Mouse (Mus musculus) kidney, adult 2 months (tissue): Measurements from ENCODE around the gene Larp4. TPM values are rescaled to one million over a fixed set of nuclear protein-coding genes. Genes with fewer than 3 reads are reported as not detected.

ENCODE experiments used
- DNase-seq: peaks from one replicate; pipeline ENCODE4 v3.0.0; 2021
- H3K27ac ChIP-seq: fragments of 200-500 bp; 2 replicates; pipeline ENCODE4 v1.5.1; 2012; ENCODE audit warnings: low read depth, low read length, control low read depth, inconsistent platforms; ENCODE audit not compliant: insufficient read depth
- H3K27me3 ChIP-seq: fragments of 200-500 bp; replicated peaks from 2 replicates; pipeline ENCODE4 v1.6.1; 2012; ENCODE audit warnings: mild to moderate bottlenecking, moderate library complexity, low read length, inconsistent platforms; ENCODE audit not compliant: control insufficient read depth, insufficient read depth
- H3K36me3 ChIP-seq: fragments of 200-500 bp; 2 replicates; pipeline ENCODE4 v1.6.1; 2012; ENCODE audit warnings: mild to moderate bottlenecking, moderate library complexity, low read length, inconsistent platforms; ENCODE audit not compliant: control insufficient read depth, insufficient read depth
- H3K4me1 ChIP-seq: fragments of 200-500 bp; 2 replicates; pipeline ENCODE4 v1.6.1; 2011; ENCODE audit warnings: low read length; ENCODE audit not compliant: control insufficient read depth, insufficient read depth
- H3K4me3 ChIP-seq: fragments of 200-500 bp; 2 replicates; pipeline ENCODE4 v1.5.1; 2011; ENCODE audit warnings: mild to moderate bottlenecking, low read depth, low read length, control low read depth; ENCODE audit not compliant: insufficient read depth
- CTCF ChIP-seq: fragments of 200-500 bp; conservative IDR thresholded peaks from 2 replicates; pipeline ENCODE4 v1.5.1; 2011; ENCODE audit warnings: low read depth, mild to moderate bottlenecking, control low read depth, low read length, moderate library complexity, mixed read lengths; ENCODE audit not compliant: insufficient read depth, insufficient read length
- POLR2A ChIP-seq: fragments of 200-500 bp; IDR thresholded peaks from one replicate; pipeline ENCODE4 v1.6.1; 2011; ENCODE audit warnings: low read depth, low read length, control low read depth
- WGBS: fragments of 180-500 bp; shearing (Covaris S2); methylation state at CpG from one replicate; pipeline ENCODE4 v1.1.7; 2018; 5-methylcytosine and 5-hydroxymethylcytosine counted together
- polyA plus RNA-seq: library from polyadenylated mRNA; depleted of rRNA; stranded (reverse); fragments of >200 nt; gene quantifications from 2 replicates; pipeline ENCODE4 v1.2.3, GENCODE M21; 2012; rRNA removed

Gene Larp4
- polyA plus RNA-seq, 1 experiment, result 43.4 TPM

DNA sequence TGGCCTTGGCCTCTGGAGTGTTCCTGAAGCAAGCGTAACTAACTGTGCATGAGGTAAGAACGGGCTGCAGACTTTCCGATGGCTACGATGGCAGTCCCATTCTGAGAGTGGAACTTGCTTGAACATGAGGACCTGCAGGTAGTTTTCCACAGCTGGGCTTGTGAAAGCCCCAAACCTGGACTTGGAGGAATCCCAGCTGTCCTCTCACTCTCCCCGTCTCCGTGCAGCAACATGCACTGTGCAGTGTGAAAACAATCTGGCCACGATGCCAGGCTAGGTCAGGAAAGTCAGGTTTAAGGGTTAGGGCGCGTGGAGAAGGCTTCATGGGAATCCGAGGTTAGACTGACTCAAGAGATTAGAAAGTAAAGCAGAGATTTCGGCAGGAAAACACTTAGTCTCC, 89.0 kb downstream of the Larp4 start:
- no peak for DNase-seq
- no peaks in the 10 kb centered on the region for H3K36me3 ChIP-seq
- WGBS, result 64% methylated on average over 11 of the region's 11 CpGs
- no peaks in the 10 kb centered on the region for H3K27me3 ChIP-seq
- H3K4me3 ChIP-seq, result no peak overlapping the region
- H3K27ac ChIP-seq, result no peak overlapping the region
- H3K4me1 ChIP-seq, result peaks cover 5% of the 10 kb centered on the region; the same call in 1 of the 2 replicates
- no peak for TF ChIP-seq CTCF
- no peak for TF ChIP-seq POLR2A

DNA sequence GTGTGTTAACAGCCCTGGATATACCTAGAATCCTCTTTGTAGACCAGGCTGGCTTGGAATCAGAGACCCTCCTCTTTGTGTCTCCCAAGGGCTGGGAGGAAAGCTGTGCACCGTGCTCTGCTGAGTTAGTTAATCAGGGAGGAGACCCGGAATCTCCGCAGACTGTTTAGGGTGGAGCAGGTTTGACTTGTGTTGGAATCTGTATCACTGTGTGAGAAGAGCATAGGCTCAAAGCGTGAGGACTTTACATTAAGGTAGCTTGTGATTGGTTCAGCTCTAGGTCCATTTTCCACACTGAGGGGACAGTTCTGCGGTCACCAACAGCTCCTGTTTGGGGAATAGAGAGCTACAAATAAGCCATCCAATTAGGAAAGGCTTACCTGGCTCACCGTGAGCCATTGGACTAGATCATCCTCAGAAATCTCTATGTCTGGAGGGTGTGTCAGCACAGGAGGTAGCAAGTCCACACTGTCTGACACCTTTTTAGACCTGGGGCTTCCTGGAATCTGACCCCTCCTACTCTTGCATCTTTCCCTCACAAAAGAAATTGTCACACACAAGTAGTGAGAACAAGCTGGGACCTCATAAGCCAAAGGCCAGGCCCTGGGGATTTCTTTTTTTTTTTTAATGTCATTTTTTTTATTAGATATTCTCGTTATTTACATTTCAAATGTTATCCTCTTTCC, 89.9 kb downstream of the Larp4 start:
- H3K36me3 ChIP-seq, result no peaks in the 10 kb centered on the region
- H3K4me1 ChIP-seq, result peaks cover 5% of the 10 kb centered on the region; the same call in 1 of the 2 replicates
- no peaks in the 10 kb centered on the region for H3K27me3 ChIP-seq
- 80% methylated on average over 7 of the region's 7 CpGs for WGBS
- no peak for DNase-seq
- TF ChIP-seq POLR2A (no peak), CTCF (no peak)
- no peak overlapping the region for H3K4me3 ChIP-seq
- no peak overlapping the region for H3K27ac ChIP-seq

DNA sequence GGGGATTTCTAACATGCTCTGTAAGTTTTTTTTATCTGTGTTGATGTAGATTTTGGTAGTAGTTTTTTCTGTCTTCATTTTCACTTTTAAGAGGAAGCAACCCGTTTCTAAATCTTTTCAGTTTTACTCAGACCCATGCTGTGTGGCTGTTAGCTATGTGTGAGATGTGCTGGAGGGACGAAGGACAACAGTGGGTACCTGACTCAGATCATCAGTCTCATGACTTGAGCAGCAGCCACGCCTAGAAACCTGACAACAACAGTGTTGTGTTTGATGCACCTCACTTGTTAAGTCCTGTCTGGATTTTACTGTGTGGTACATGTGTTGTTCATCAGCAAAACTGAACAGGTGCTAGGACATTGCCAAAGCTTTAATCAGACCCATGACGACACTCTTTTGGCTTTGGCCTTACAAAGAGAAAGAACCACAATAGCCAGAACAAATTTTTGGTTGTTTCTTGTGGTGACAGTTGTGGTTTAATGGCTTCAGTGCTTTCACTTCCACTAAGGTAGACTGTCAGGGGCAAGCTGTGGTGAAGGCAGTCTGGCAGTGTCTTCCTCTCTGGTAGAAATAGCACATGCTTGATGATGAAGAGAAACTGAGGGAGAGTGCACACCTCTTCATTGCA, 90.8 kb downstream of the Larp4 start:
- no peak overlapping the region for H3K4me3 ChIP-seq
- peaks cover 6% of the 10 kb centered on the region; the same call in 1 of the 2 replicates for H3K4me1 ChIP-seq
- no peaks in the 10 kb centered on the region for H3K36me3 ChIP-seq
- TF ChIP-seq POLR2A (no peak), CTCF (no peak)
- DNase-seq, result no peak
- H3K27ac ChIP-seq, result no peak overlapping the region
- WGBS, result 82% methylated on average over 4 of the region's 4 CpGs
- no peaks in the 10 kb centered on the region for H3K27me3 ChIP-seq

DNA sequence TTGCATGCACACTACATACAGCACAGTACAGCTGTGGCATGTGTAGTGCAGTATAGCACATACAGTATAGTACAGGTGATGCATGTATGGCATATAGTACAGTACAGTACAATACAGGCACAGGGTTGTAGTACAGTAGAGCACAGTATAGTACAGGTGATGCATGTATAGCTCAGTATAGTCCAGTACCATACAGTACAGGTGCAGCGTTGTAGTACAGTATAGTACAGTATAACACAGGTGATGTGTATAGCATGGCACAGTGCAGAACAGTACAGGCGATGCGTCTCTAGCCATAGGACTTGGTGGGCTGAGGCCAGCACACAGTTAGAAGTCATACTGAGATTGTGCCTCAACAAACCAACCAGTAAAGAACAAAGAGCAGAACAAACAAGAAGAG, 91.5 kb downstream of the Larp4 start:
- over 99% methylated on average over 3 of the region's 3 CpGs for WGBS
- no peak for DNase-seq
- H3K27ac ChIP-seq, result no peak overlapping the region
- peaks cover 11% of the 10 kb centered on the region; the same call in 1 of the 2 replicates for H3K4me1 ChIP-seq
- TF ChIP-seq CTCF, result no peak
- no peak for TF ChIP-seq POLR2A
- no peaks in the 10 kb centered on the region for H3K27me3 ChIP-seq
- no peaks in the 10 kb centered on the region for H3K36me3 ChIP-seq
- H3K4me3 ChIP-seq, result no peak overlapping the region

DNA sequence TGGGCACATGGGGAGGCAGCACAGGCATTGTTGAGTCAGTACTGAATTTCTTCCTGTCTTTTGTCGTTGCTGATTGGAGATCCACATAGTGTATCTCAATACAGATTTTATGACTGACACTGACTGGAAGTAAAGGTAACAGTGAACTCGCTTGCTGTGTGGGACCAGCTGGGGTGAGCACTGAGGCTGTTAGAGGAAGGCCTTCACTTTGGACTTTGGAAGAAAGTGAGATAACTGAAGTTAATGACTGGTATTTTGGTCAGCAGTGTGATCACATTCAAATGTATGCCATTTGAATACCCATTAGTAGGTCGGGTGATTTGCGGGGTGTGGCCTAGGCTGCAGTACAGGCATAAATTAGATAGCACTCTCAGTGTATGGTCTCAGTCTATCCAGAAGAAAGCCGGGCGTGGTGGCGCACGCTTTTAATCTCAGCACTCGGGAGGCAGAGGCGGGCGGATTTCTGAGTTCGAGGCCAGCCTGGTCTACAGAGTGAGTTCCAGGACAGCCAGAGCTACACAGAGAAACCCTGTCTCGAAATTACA, 93.4 kb downstream of the Larp4 start:
- 83% methylated on average over 13 of the region's 13 CpGs for WGBS
- no peak for DNase-seq
- Histone ChIP-seq H3K4me1 (peaks cover 22% of the 10 kb centered on the region; the same call in 1 of the 2 replicates), H3K36me3 (no peaks in the 10 kb centered on the region), H3K4me3 (no peak overlapping the region), H3K27ac (no peak overlapping the region), H3K27me3 (no peaks in the 10 kb centered on the region)
- TF ChIP-seq CTCF, result no peak

Other genes starting within 250 kb of the Larp4 start
- 263 and 269 TPM in 2 replicates for gene Cox14, start 244.4 kb upstream of the Larp4 start, polyA plus RNA-seq
- 28.7 and 31.8 TPM in 2 replicates for gene Cers5, start 197.2 kb upstream of the Larp4 start, polyA plus RNA-seq
- gene Lima1, start 94.6 kb upstream of the Larp4 start, polyA plus RNA-seq, result 29.9 and 32.7 TPM in 2 replicates
- gene Fam186a, start 3.0 kb upstream of the Larp4 start, polyA plus RNA-seq, result 0.04 and 0.05 TPM in 2 replicates
- gene Dip2b, start 68.6 kb downstream of the Larp4 start, polyA plus RNA-seq, result 4.7 and 5.4 TPM in 2 replicates